Mouse (Mus musculus): ENCODE data around the gene Tmeff1.

The Tmeff1 gene

DNA sequence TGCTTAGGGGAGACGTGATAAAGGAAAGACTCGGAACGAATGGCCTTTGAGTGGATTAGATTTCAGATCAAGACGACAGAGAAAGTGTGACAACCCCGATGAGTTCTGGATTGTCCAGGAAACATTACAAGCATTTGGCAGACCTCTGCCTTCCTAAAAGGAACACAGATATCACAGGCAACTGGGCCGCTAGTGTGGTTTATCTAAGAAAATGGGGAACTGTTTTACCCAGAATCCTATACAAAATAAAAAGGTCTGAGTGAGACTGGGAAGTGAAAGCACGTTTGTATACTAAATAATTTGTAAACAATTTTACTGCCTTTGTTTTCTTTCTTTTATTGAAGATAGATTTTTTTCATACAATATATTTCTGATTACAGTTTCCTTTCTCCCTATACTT lies 5.9 kb downstream of the Tmeff1 start:
- Histone ChIP-seq H3K9me3 (ENCODE audit: low read length) (no peaks in the 10 kb centered on the region), H3K36me3 (ENCODE audit: insufficient read depth, low read length) (peaks cover 32% of the 10 kb centered on the region), H3K27me3 (ENCODE audit: insufficient read depth, low read length) (no peaks in the 10 kb centered on the region), H3K4me3 (replicated peaks; ENCODE audit: low read length) (no peak overlapping the region), H3K4me1 (replicated peaks; ENCODE audit: low read depth, low read length) (peaks cover 88% of the 10 kb centered on the region)
- no peak for TF ChIP-seq POU5F1 (IDR thresholded peaks at IDR 0.05; ENCODE audit: borderline replicate concordance, low read length)
- TF ChIP-seq CTCF (conservative IDR thresholded peaks at IDR 0.05; ENCODE audit: low read length), result no peak
- TF ChIP-seq NANOG (IDR thresholded peaks at IDR 0.05; ENCODE audit: borderline replicate concordance, low read length), result no peak

DNA sequence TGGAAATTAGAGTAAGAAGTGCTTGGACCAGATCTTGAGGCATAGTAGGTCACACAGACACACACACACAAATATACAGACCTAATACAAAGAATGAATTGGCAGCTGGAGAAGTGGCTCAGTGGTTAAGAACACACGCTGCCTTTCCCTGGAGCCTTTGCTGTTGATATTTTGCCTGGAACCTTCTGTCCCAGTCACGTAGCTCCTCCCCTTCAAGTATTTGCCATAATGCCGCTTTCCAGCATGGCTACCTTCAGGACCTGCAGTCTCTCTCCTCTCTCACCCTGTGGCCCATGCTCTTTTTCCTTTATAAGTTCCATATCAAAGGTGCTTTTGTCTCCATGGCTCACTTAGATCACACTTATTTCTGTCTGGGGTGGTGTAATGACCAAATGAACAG lies 6.4 kb downstream of the Tmeff1 start:
- TF ChIP-seq POU5F1 (IDR thresholded peaks at IDR 0.05; ENCODE audit: borderline replicate concordance, low read length) (no peak), CTCF (conservative IDR thresholded peaks at IDR 0.05; ENCODE audit: low read length) (no peak), NANOG (IDR thresholded peaks at IDR 0.05; ENCODE audit: borderline replicate concordance, low read length) (no peak)
- no peaks in the 10 kb centered on the region for H3K9me3 ChIP-seq (ENCODE audit: low read length)
- H3K36me3 ChIP-seq (ENCODE audit: insufficient read depth, low read length), result peaks cover 37% of the 10 kb centered on the region
- no peaks in the 10 kb centered on the region for H3K27me3 ChIP-seq (ENCODE audit: insufficient read depth, low read length)
- H3K4me1 ChIP-seq (replicated peaks; ENCODE audit: low read depth, low read length), result peaks cover 89% of the 10 kb centered on the region
- H3K4me3 ChIP-seq (replicated peaks; ENCODE audit: low read length), result no peak overlapping the region

DNA sequence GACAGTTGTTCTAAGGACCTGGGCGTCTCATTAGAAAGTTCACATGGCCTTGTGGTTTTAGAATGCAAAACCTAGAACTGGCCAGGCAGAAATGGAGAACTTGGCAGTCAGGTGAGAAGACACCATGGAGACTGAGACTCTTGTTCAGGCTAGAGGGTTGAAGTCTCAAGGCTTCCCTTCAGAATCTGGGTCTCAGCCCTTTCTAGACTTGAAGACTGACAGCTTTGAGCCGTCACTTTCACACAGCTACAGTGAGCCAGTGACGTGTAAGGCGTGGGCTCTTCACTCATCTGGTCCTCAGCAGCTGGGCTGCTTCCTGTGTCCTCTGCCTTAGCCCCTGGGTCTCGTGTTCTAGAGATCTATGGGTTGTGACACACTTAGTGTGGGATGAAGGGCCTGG lies 7.4 kb downstream of the Tmeff1 start:
- Histone ChIP-seq H3K27me3 (ENCODE audit: insufficient read depth, low read length) (no peaks in the 10 kb centered on the region), H3K36me3 (ENCODE audit: insufficient read depth, low read length) (peaks cover 44% of the 10 kb centered on the region), H3K4me1 (replicated peaks; ENCODE audit: low read depth, low read length) (peaks cover 89% of the 10 kb centered on the region), H3K9me3 (ENCODE audit: low read length) (no peaks in the 10 kb centered on the region), H3K4me3 (replicated peaks; ENCODE audit: low read length) (no peak overlapping the region)
- no peak for TF ChIP-seq NANOG (IDR thresholded peaks at IDR 0.05; ENCODE audit: borderline replicate concordance, low read length)
- no peak for TF ChIP-seq CTCF (conservative IDR thresholded peaks at IDR 0.05; ENCODE audit: low read length)
- TF ChIP-seq POU5F1 (IDR thresholded peaks at IDR 0.05; ENCODE audit: borderline replicate concordance, low read length), result no peak

DNA sequence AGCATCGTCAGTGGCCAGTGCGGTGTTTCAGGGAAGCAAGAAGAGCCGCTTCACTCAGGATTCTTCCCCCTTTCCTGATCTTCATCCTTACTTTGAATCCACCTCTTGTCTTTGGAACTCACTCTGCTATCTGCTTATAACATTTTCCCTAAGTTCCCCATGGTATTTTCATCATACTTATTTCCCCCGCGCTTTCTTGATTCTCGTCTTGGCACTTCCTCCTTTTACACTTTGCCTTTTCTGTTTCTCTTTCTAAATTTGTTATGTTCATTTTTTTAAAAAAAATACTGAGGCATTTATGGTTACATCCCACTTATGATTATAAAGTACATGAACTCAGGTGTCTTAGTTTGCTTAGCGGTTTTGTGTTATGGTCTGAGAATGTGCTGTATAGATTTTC lies 7.9 kb downstream of the Tmeff1 start:
- H3K9me3 ChIP-seq (ENCODE audit: low read length), result no peaks in the 10 kb centered on the region
- H3K36me3 ChIP-seq (ENCODE audit: insufficient read depth, low read length), result peaks cover 40% of the 10 kb centered on the region
- H3K4me3 ChIP-seq (replicated peaks; ENCODE audit: low read length), result no peak overlapping the region
- TF ChIP-seq POU5F1 (IDR thresholded peaks at IDR 0.05; ENCODE audit: borderline replicate concordance, low read length), result no peak
- TF ChIP-seq CTCF (conservative IDR thresholded peaks at IDR 0.05; ENCODE audit: low read length), result no peak
- no peak for TF ChIP-seq NANOG (IDR thresholded peaks at IDR 0.05; ENCODE audit: borderline replicate concordance, low read length)
- H3K4me1 ChIP-seq (replicated peaks; ENCODE audit: low read depth, low read length), result peaks cover 91% of the 10 kb centered on the region
- H3K27me3 ChIP-seq (ENCODE audit: insufficient read depth, low read length), result no peaks in the 10 kb centered on the region

DNA sequence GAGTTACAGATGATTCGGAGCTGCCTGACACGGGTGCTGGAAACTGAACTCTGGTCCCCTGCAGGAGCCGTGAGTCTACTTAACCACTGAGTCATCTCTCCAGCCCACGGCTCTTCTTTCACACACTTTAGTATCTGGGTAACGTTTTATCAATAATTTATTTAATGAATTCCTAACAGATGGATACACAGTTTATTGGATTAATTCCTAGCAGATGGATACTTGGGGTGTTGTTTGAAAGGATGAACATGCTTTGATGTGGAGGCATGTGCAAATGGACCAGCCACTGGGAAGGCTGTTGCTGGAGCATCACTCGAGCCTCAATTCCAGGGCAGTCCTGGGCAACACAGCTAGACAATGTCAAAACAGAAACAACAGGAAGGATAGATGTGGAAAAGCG lies 11.1 kb downstream of the Tmeff1 start:
- TF ChIP-seq CTCF (conservative IDR thresholded peaks at IDR 0.05; ENCODE audit: low read length) (no peak), NANOG (IDR thresholded peaks at IDR 0.05; ENCODE audit: borderline replicate concordance, low read length) (no peak), POU5F1 (IDR thresholded peaks at IDR 0.05; ENCODE audit: borderline replicate concordance, low read length) (no peak)
- H3K27me3 ChIP-seq (ENCODE audit: insufficient read depth, low read length), result no peaks in the 10 kb centered on the region
- no peaks in the 10 kb centered on the region for H3K9me3 ChIP-seq (ENCODE audit: low read length)
- H3K4me3 ChIP-seq (replicated peaks; ENCODE audit: low read length), result no peak overlapping the region
- peaks cover 89% of the 10 kb centered on the region for H3K4me1 ChIP-seq (replicated peaks; ENCODE audit: low read depth, low read length)
- H3K36me3 ChIP-seq (ENCODE audit: insufficient read depth, low read length), result peaks cover 26% of the 10 kb centered on the region

GRCm38 (mm10) chr4:48605650-48606049 lies 20.7 kb downstream of the Tmeff1 start:
- Histone ChIP-seq H3K36me3 (ENCODE audit: insufficient read depth, low read length) (peaks cover 53% of the 10 kb centered on the region), H3K9me3 (ENCODE audit: low read length) (no peaks in the 10 kb centered on the region)
- TF ChIP-seq CTCF (conservative IDR thresholded peaks at IDR 0.05; ENCODE audit: low read length), result no peak
- TF ChIP-seq POU5F1 (IDR thresholded peaks at IDR 0.05; ENCODE audit: borderline replicate concordance, low read length), result no peak
- no peak for TF ChIP-seq NANOG (IDR thresholded peaks at IDR 0.05; ENCODE audit: borderline replicate concordance, low read length)

GRCm38 (mm10) chr4:48609485-48609884 lies 24.5 kb downstream of the Tmeff1 start:
- Histone ChIP-seq H3K9me3 (ENCODE audit: low read length) (no peaks in the 10 kb centered on the region), H3K36me3 (ENCODE audit: insufficient read depth, low read length) (peaks cover 87% of the 10 kb centered on the region), H3K4me1 (replicated peaks; ENCODE audit: low read depth, low read length) (peaks cover 36% of the 10 kb centered on the region), H3K4me3 (replicated peaks; ENCODE audit: low read length) (no peak overlapping the region), H3K27me3 (ENCODE audit: insufficient read depth, low read length) (no peaks in the 10 kb centered on the region)
- TF ChIP-seq POU5F1 (IDR thresholded peaks at IDR 0.05; ENCODE audit: borderline replicate concordance, low read length), result no peak
- TF ChIP-seq NANOG (IDR thresholded peaks at IDR 0.05; ENCODE audit: borderline replicate concordance, low read length), result no peak
- no peak for TF ChIP-seq CTCF (conservative IDR thresholded peaks at IDR 0.05; ENCODE audit: low read length)

More at GRCm38 (mm10) chr4:48605650-48606049, 20.7 kb downstream of the Tmeff1 start:
- Histone ChIP-seq H3K27me3 (ENCODE audit: insufficient read depth, low read length) (no peaks in the 10 kb centered on the region), H3K4me1 (replicated peaks; ENCODE audit: low read depth, low read length) (peaks cover 43% of the 10 kb centered on the region), H3K4me3 (replicated peaks; ENCODE audit: low read length) (no peak overlapping the region)

DNA sequence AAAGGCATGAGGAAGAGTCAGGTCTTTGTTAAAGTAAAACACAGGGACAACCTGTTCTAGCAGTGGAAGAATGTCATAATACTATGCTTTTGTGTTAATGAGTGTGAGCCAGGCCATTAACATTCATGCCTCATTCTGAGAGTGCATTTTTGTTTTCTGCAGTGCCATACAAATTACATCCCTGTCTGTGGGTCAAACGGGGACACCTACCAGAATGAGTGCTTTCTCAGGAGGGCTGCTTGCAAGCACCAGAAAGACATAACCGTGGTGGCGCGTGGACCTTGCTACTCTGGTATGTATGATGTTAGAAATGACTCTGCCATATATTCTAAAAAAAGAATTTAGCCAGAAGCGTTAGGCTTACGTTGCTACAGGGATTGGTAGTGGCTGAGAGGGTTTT lies 25.3 kb downstream of the Tmeff1 start:
- H3K4me1 ChIP-seq (replicated peaks; ENCODE audit: low read depth, low read length), result peaks cover 29% of the 10 kb centered on the region
- peaks cover 84% of the 10 kb centered on the region for H3K36me3 ChIP-seq (ENCODE audit: insufficient read depth, low read length)
- TF ChIP-seq NANOG (IDR thresholded peaks at IDR 0.05; ENCODE audit: borderline replicate concordance, low read length), result no peak
- TF ChIP-seq POU5F1 (IDR thresholded peaks at IDR 0.05; ENCODE audit: borderline replicate concordance, low read length), result no peak
- no peak for TF ChIP-seq CTCF (conservative IDR thresholded peaks at IDR 0.05; ENCODE audit: low read length)
- no peak overlapping the region for H3K4me3 ChIP-seq (replicated peaks; ENCODE audit: low read length)
- no peaks in the 10 kb centered on the region for H3K9me3 ChIP-seq (ENCODE audit: low read length)
- H3K27me3 ChIP-seq (ENCODE audit: insufficient read depth, low read length), result no peaks in the 10 kb centered on the region

DNA sequence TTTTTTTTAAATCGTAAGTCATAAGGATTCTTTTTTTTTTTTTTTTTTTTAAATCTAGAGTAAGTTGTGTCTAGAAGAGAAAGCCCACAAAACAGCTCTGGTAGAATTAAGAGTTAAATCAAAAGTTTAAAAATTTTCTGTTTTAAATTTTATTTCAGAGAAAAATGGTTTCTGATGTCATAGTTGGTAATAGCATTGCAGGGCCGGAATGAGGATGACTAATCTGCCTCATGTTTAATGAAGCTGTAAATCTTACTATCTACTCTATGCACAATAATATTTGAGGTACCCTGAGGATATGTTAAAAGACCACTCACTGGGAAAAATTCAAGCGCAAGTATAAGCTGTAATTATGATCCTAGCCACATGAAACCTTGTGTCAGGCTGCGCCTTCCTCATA lies 30.5 kb downstream of the Tmeff1 start:
- Histone ChIP-seq H3K9me3 (ENCODE audit: low read length) (no peaks in the 10 kb centered on the region), H3K36me3 (ENCODE audit: insufficient read depth, low read length) (peaks cover 84% of the 10 kb centered on the region), H3K4me1 (replicated peaks; ENCODE audit: low read depth, low read length) (peaks cover 40% of the 10 kb centered on the region), H3K4me3 (replicated peaks; ENCODE audit: low read length) (no peak overlapping the region), H3K27me3 (ENCODE audit: insufficient read depth, low read length) (no peaks in the 10 kb centered on the region)
- no peak for TF ChIP-seq CTCF (conservative IDR thresholded peaks at IDR 0.05; ENCODE audit: low read length)
- TF ChIP-seq NANOG (IDR thresholded peaks at IDR 0.05; ENCODE audit: borderline replicate concordance, low read length), result no peak
- no peak for TF ChIP-seq POU5F1 (IDR thresholded peaks at IDR 0.05; ENCODE audit: borderline replicate concordance, low read length)
